Mouse (Mus musculus): ENCODE data around the gene Etfrf1. TPM values are rescaled to one million over a fixed set of nuclear protein-coding genes. Genes with fewer than 3 reads are reported as not detected.
A peak's percentile ranks its signal among the peaks of the same experiment; 100 is the strongest.

Etfrf1 gene
- total and polyA plus RNA-seq, 2 experiments from 2014 or later = 31.8 to 86.9 TPM

DNA sequence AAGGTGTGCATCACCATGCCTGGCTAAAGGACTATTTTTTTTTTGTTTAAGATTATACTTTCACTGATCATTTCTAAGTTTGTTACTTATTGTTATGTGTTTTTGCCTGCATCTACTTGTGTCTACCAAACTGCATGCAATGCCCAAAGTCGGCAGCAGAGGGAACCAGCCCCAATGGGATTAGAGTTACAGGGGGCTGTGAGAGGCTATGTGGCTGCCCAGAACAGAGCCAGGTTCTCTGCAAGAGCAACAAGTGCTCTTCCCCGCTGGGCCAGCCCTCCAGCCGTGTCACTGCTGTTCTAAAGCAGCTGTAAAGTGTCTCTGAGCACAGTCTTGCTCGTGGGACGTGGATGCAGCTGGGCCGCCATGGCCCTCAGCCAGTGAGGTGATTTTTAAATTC is 31.3 kb upstream of the Etfrf1 start:
- H3K9ac ChIP-seq (replicated peaks; ENCODE audit: low read depth, low read length) = no peak overlapping the region
- H3K4me1 ChIP-seq (ENCODE audit: control insufficient read depth, insufficient read depth) = peaks cover 10% of the 10 kb centered on the region
- WGBS = 48% methylated on average over 6 of the region's 6 CpGs
- ATAC-seq (ENCODE audit: insufficient read depth, low read depth) = no peak
- TF ChIP-seq EP300 (IDR thresholded peaks at IDR 0.05; ENCODE audit: low read depth) = no peak
- peak; percentile 75 for TF ChIP-seq CTCF (IDR thresholded peaks at IDR 0.05; ENCODE audit: low read depth)
- H3K4me3 ChIP-seq (ENCODE audit: low read depth, low read length) = no peak overlapping the region
- H3K4me2 ChIP-seq (ENCODE audit: low read depth, low read length) = no peak overlapping the region
- peaks cover 7% of the 10 kb centered on the region; the same call in 1 of the 2 replicates for H3K27me3 ChIP-seq (ENCODE audit: control insufficient read depth, insufficient read depth, low read length)
- H3K9me3 ChIP-seq (replicated peaks; ENCODE audit: control insufficient read depth, low read length) = no peaks in the 10 kb centered on the region
- no peak for DNase-seq (ENCODE audit: low spot score)
- no peak overlapping the region for H3K27ac ChIP-seq (ENCODE audit: low read depth)
- no peaks in the 10 kb centered on the region for H3K36me3 ChIP-seq (replicated peaks; ENCODE audit: control insufficient read depth, insufficient read depth, low read length)

DNA sequence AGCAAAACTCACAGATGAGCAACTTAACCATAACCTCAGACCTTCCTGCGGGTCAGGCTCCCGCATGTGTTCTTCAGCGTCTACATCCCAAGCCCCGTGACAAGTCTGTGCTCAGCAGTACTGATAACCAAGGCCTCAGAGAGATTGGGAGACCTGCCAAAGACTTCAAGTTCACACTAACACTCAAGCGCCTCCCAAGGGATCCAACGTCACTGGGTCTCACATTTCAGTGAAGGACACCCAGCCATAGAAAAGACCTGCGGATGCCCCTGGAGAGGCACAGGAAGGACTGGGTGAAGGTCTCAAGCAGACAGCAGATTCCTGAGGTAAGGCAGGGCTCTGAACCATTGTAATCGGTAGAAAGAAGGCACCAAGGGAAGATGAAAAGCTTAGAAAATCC is 28.9 kb upstream of the Etfrf1 start:
- Histone ChIP-seq H3K4me2 (ENCODE audit: low read depth, low read length) (peak overlapping the region; percentile 49), H3K9ac (replicated peaks; ENCODE audit: low read depth, low read length) (peak overlapping the region; percentile 28), H3K27me3 (ENCODE audit: control insufficient read depth, insufficient read depth, low read length) (no peaks in the 10 kb centered on the region), H3K36me3 (replicated peaks; ENCODE audit: control insufficient read depth, insufficient read depth, low read length) (no peaks in the 10 kb centered on the region), H3K9me3 (replicated peaks; ENCODE audit: control insufficient read depth, low read length) (no peaks in the 10 kb centered on the region), H3K4me3 (ENCODE audit: low read depth, low read length) (peak overlapping the region; percentile 41), H3K27ac (ENCODE audit: low read depth) (peak overlapping the region; percentile 71), H3K4me1 (ENCODE audit: control insufficient read depth, insufficient read depth) (peaks cover 10% of the 10 kb centered on the region; the same call in 1 of the 2 replicates)
- ATAC-seq (ENCODE audit: insufficient read depth, low read depth) = peak; percentile 82
- DNase-seq (ENCODE audit: low spot score) = peak; percentile 91
- TF ChIP-seq EP300 (IDR thresholded peaks at IDR 0.05; ENCODE audit: low read depth) = no peak
- WGBS = 12% methylated on average over 8 of the region's 8 CpGs

GRCm38 (mm10) chr6:145186096-145186495 is 24.8 kb upstream of the Etfrf1 start:
- Histone ChIP-seq H3K4me3 (ENCODE audit: low read depth, low read length) (no peak overlapping the region), H3K9me3 (replicated peaks; ENCODE audit: control insufficient read depth, low read length) (no peaks in the 10 kb centered on the region), H3K9ac (replicated peaks; ENCODE audit: low read depth, low read length) (no peak overlapping the region), H3K4me2 (ENCODE audit: low read depth, low read length) (no peak overlapping the region), H3K36me3 (replicated peaks; ENCODE audit: control insufficient read depth, insufficient read depth, low read length) (no peaks in the 10 kb centered on the region; the same call in none of the 2 replicates), H3K27me3 (ENCODE audit: control insufficient read depth, insufficient read depth, low read length) (no peaks in the 10 kb centered on the region), H3K4me1 (ENCODE audit: control insufficient read depth, insufficient read depth) (peaks cover 10% of the 10 kb centered on the region; the same call in 1 of the 2 replicates), H3K27ac (ENCODE audit: low read depth) (no peak overlapping the region)
- ATAC-seq (ENCODE audit: insufficient read depth, low read depth) (no peak), DNase-seq (ENCODE audit: low spot score) (no peak)
- no peak for TF ChIP-seq CTCF (IDR thresholded peaks at IDR 0.05; ENCODE audit: low read depth)
- TF ChIP-seq EP300 (IDR thresholded peaks at IDR 0.05; ENCODE audit: low read depth) = no peak
- WGBS = 92% methylated on average over 1 of the region's 1 CpGs

DNA sequence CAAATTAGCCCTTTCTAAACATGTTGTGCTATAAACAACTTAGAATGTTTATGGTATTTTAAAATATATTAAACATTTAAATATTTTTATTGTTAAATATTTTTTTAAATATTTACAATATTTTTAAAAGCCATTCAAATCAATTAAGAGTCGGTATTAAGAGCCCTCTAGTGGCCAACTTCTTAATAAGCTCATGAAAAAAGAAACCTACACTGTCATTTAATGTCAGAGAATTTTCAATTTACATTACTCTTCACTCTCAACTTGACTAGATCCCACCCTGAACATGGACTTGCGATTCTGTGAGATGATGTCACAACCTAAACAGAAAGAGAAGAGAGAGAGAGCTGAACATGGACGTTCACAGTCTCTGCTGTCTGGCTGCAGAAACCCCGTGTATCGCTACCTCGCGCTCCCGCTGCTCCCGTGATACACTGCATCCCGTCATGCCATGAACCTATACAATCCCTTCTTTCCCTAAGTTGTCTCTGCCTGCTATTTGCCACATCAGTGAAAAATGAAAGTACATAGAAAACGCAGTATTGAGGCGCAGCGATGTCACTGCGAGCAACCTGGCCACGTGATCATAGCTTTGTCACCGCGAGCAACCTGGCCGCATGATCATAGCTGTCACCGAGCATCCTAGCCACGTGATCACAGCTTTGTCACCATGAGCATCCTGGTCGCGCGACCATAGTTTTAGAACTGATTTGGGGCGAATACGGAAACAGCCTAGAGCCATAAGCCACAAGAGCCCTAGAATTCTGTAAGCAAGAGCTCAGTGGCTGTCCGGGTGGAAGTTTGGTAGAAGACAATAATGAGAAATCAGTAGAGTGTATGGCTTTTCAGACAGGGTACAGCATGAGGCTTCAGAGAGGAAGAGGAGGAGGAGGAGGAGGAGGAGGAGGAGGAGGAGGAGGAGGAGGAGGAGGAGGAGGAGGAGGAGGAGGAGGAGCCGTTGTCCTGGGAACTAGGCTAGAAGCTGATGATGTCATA is 23.5 kb upstream of the Etfrf1 start:
- Histone ChIP-seq H3K9ac (replicated peaks; ENCODE audit: low read depth, low read length) (no peak overlapping the region), H3K4me3 (ENCODE audit: low read depth, low read length) (peak overlapping the region; percentile 26), H3K27ac (ENCODE audit: low read depth) (no peak overlapping the region), H3K36me3 (replicated peaks; ENCODE audit: control insufficient read depth, insufficient read depth, low read length) (no peaks in the 10 kb centered on the region; the same call in none of the 2 replicates), H3K9me3 (replicated peaks; ENCODE audit: control insufficient read depth, low read length) (no peaks in the 10 kb centered on the region), H3K4me1 (ENCODE audit: control insufficient read depth, insufficient read depth) (peaks cover under 1% of the 10 kb centered on the region; the same call in 1 of the 2 replicates), H3K4me2 (ENCODE audit: low read depth, low read length) (peak overlapping the region; percentile 55), H3K27me3 (ENCODE audit: control insufficient read depth, insufficient read depth, low read length) (no peaks in the 10 kb centered on the region)
- TF ChIP-seq CTCF (IDR thresholded peaks at IDR 0.05; ENCODE audit: low read depth) = peak; percentile 52
- no peak for TF ChIP-seq EP300 (IDR thresholded peaks at IDR 0.05; ENCODE audit: low read depth)
- WGBS = 52% methylated on average over 27 of the region's 27 CpGs
- ATAC-seq (ENCODE audit: insufficient read depth, low read depth) (no peak), DNase-seq (ENCODE audit: low spot score) (no peak)

- TF ChIP-seq EP300 (IDR thresholded peaks at IDR 0.05; ENCODE audit: low read depth) (no peak), CTCF (IDR thresholded peaks at IDR 0.05; ENCODE audit: low read depth) (no peak)
- Histone ChIP-seq H3K27ac (ENCODE audit: low read depth) (no peak overlapping the region), H3K27me3 (ENCODE audit: control insufficient read depth, insufficient read depth, low read length) (no peaks in the 10 kb centered on the region), H3K4me1 (ENCODE audit: control insufficient read depth, insufficient read depth) (no peaks in the 10 kb centered on the region), H3K36me3 (replicated peaks; ENCODE audit: control insufficient read depth, insufficient read depth, low read length) (no peaks in the 10 kb centered on the region; the same call in 1 of the 2 replicates), H3K4me3 (ENCODE audit: low read depth, low read length) (no peak overlapping the region), H3K4me2 (ENCODE audit: low read depth, low read length) (no peak overlapping the region), H3K9me3 (replicated peaks; ENCODE audit: control insufficient read depth, low read length) (no peaks in the 10 kb centered on the region), H3K9ac (replicated peaks; ENCODE audit: low read depth, low read length) (no peak overlapping the region)
- DNase-seq (ENCODE audit: low spot score) (no peak), ATAC-seq (ENCODE audit: insufficient read depth, low read depth) (no peak)
- 67% methylated on average over 3 of the region's 3 CpGs for WGBS
These were observed 17.9 kb upstream of the Etfrf1 start for GRCm38 (mm10) chr6:145193038-145193437.

Data from heart, postnatal 0 days (tissue).